Mouse (Mus musculus): ENCODE results near the gene Tmcc1.
"Not testable (repeated sequence)": the region's sequence is repeated elsewhere in the genome, so short reads cannot be mapped to it uniquely, and the experiment has no call there.

The Tmcc1 gene

DNA sequence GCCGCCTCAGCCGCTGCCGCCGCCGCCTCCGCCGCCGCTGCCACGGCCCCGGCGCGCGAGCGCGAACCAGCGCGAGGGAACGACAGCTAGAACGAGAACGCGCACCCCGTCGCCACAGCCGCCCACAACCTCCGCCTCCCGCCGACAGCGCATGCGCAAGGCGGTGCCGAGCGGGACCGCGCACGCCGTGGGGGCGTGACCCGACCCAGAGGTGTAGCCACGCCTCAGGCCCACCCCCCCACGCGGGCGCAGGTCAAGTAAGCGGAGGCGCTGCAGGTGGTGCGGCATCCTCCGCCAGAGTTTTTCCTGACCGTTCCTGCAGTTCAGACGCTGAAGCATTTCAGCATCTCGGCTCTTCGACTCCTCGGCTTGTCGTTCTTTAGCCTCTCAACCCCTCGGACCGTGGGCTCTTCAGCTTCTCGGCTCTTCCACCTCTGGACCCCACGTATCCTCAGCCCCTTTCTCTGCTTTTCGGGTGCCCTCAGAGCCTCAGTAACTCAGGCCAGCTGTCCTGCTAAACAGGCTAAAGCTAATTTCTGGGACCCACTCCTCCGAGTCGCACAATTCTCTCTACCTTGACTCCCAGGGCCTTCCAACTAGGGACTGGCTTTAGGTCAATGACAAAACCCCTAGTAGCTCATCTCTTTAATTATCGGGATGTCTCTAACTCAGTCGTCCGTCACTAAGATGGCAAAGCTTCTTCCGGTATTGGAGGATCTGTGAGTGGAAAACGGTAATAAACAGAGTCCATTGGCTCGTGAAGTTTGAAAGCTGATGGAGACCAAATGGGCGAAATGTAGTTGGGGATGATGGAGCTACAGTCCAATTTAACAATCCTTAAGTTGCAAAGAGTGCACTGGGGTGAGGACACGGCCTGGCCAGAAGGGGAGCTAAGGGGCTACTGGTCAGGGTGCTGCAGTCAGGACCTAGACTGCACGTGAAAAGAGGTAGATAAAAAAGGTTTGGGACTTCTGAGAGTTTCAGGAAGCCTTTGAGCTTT, at the start of gene Tmcc1:
Tmcc1 (minus strand) TSS at position 93 of the 1,000 bp plus-strand sequence.
- peak; percentile 99 for DNase-seq

DNA sequence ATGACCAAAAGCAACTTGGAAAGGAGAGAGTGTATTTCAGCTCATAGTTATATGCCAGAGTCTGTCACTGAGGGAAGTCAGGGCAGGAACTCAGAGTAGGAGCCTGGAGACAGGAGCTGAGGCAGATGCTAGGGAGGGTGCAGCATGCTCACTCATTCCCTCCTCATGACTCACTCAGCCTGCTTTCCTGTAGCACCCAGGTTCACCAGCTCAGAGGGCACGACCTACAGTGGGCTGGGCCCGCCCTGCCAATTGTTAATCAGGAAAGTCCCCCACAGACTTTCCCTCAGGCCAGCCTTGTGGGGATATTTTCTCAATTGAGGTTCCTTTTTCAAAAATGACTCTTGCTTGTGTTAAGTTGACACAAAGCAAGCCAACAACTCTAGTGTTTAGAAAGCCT, 47.1 kb upstream of the Tmcc1 start:
- no peak for DNase-seq

DNA sequence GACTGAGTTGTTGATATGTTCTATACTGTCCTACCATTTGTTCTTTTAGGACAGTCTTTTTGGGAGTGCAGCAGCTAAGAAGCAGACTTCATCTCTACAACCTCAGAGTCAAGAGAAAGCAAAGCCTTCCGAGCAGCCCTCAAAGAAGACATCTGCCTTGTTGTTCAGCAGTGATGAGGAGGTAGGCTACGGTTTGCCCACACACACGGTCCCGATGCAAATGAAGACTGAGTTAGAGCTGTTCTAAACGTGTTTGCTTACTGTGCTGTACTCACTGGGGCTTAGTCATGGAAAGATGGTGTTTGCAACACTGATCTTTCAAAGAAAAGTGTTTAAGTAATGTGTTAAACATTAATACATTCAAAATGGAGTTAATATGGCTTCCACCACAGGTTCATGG, 44.8 kb upstream of the Tmcc1 start:
- no peak for DNase-seq

DNA sequence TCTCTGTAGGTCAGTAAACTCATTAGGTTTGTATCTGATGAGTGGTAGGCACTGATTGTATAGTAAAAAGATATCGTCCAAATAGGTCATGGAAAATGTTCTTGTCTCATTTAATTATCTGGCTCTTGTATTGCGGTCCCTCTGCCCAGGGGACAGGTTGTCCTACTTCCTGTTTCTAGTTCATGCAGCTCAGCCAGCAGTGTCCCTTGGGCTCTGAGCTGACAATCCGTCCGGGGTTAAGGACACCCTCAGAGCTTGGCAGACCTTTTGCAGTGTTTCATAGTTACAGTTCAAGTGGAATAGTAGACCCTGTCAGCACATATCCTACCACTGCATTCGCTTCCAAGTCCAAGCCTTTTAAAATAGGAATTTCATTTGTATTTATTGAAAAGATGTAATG, 42.0 kb upstream of the Tmcc1 start:
- no peak for DNase-seq

DNA sequence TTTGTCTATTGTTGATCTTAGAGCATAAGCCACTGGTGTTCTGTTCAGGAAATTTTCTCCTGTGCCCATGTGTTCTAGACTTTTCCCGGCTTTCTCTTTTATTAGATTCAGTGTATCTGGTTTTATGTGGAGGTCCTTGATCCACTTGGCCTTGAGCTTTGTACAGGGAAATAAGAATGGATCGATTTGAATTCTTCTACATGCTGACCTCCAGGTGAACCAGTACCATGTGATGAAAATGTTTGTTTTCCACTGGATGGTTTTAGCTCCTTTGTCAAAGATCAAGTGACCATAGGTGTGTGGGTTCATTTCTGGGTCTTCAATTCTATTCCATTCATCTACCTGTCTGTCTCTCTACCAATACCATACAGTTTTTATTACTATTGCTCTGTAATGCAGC, 41.5 kb upstream of the Tmcc1 start:
- not testable (repeated sequence) for DNase-seq

DNA sequence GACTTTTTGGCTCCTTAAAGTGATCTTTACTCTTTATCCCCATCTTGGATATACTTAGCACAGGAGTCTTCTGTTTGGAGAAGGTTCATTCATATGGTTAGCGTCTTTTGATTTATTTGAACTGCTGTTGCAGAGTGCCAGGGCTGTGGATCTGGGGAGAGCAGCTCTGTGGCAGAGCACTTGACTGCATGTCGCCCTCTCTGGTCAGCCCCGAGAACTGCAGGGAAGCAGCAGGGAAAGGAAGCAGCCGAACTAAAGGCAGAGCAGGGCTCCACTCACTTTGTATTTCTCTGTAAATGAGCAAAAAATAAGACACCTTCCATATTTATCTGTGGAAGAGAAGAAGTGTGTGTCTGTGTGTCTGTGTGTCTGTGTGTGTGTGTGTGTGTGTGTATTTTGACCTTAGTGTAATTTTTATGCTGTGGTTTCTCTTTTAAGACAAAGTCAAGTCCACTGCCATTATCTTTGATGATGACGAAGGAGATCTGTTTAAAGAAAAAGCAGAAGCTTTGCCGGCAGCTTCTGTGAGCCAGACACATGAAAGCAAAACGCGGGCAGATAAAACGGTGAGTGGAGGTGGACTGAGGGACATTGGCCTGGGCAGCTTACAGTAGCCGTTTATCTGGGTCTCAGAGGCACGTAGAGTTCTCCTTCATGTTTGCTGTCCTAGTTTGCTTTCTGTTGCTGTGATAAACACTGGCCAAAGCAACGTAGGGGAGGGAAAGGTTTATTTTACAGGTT, 35.7 kb upstream of the Tmcc1 start:
- peak; percentile 78 for DNase-seq

DNA sequence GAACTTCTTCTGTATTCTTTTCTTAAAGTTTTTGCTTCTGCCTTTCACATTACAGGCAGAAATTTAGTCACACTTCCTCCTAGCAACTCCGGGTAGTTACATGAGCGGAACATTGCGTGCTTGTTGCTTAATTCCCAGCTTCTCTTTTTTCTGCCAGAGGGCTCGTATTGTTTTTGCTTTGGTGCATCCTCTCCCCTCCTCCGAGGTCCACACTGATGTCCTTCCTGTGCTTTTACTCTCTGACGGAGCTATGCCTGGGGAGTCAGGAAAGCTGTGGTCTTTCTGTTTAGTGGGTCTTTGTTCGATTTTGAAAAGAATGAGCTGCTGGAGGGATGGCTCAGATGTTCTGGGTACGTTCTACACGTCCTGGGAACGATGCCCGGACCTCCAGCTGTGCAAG, 34.5 kb upstream of the Tmcc1 start:
- peak; percentile 42 for DNase-seq

DNA sequence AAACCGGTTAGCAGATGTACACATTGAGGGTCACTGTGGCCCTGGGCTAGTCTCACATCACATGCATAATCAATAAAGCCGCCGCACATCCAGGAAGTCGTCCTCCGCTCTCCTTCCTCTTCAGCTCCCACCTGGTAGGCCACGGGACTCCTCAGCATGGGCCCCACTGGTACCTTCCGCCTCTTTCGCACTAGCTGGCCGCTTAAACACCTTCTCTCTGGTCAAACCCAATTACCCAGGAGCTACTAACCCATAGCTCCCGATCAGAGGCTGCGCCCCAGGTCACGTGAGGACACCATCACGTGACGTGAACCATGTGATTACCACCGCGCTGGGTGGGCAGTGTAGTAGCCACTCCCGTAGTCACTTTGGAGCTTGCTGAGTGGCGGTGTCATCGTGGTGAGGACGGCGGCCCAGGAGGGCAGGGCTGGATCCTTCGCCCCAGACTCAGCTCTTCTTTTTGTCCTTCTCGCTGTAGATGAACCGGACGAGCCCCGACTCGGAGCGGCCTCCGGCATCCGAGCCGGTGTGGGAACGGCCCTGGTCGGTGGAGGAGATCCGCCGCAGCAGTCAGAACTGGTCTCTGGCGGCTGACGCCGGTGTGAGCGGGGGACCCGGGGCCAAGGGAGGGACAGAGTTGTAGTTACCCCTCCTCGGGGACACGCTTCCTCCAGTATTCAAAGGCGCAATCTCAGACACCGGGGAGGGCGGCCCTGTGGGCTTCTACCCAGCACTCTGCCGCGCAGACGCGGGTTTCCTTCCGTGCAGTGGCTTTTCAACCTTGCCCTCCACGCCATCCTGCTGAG, 14.6 kb upstream of the Tmcc1 start, which contains the start of gene Washc2:
Washc2 (plus strand) TSS at position 310 of the 806 bp plus-strand sequence.
- peak; percentile 97 for DNase-seq

DNA sequence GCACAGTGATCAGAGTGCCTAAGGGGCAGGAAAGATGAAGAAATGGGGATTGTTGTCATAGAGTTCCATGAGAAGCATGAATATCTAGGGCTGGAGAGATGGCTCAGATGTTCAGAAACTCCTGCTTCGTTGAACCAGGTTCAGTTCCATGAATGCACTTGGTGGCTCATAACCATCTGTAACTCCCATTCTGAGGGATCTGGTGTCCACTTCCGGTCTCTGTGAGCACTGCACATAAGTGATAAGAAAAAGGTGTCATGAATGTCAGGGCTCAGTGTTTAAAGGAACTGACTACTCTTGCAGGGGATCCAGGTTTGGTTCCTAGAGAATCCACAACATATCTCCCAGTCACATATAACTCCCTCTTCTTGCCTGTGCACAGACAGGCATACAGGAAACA, 6.4 kb upstream of the Tmcc1 start:
- DNase-seq, result no peak

DNA sequence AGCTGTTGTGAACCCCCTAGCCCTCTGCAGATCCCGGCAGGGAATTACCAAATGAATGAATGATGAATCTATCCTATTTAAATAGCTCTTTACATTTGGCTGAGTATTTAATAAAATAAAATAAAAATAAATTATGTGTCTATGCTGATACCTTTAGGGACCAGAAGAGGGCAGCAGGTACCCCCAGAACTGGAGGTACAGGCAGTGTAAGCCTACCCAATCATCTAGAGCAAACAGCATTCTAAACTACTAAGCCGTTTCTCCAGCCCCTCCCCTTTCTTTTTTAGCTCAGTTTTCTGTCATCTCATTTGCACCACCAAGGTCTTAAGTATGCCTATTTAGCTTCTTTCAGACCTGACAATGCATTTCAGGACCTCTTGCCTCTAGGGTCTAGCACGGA, 4.9 kb upstream of the Tmcc1 start:
- peak; percentile 27 for DNase-seq

DNA sequence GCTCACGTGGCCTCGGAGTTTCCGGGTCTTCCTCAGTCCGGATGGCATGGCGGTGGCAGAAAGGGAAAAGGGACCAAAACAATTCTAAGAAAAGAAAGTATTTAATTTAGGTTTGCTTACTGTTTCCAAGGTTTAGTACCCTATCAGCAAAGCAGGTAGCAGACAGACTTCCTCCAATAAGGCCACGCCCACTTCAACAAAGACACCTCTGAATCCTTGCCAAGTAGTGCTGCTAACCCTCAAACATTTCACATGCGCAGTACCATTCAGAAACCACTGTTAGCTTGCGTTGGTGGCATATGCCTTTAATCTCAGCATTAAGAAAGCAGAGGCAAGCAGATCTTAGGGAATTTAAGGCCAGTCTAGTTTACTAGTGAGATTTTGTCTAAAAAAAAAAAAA, 2.5 kb upstream of the Tmcc1 start:
- no peak for DNase-seq

DNA sequence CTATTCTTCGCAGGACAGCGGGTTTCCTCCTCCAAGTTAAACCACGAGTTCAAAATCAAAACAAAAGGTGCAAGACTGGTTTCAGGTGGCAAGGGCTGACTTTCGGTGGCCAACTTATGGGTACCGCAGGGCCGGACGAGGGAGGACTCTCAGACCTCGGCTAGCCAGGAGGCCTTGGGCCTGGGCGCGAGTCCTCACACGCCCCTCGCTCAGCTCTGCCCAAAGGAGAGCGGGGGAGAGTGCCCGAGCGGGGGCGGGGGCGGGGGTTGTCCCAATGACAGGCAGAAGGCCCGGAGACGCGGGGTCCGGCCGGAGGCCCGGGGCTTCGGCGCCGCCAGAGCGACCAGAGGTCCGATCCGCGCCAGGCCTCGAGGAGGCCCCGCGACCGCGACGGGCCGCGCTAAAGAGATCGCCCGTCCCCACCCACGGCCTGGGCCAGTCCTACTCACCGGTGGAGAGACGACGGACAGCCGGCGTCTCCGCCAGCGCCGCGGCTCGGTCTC, 426 bp downstream of the Tmcc1 start:
- DNase-seq, result peak; percentile 74

DNA sequence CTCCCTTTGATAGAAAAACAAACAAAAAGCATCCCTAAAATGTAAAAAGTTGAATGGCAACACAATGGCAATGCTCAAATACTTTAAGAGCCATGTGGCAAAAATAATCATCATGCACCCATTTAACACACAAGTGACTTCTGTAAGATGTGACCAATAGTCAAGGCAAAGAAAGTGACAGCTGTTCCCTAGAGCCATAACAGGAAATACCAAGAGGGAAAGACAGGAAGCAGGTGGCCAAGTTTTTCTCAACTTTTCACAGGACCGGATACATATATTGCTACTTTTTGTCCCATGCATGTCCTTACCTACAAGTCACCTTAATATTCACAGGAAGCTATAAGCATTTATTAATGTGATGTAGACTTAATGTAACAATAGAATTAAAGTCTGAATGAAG, 3.9 kb downstream of the Tmcc1 start:
- DNase-seq, result no peak

DNA sequence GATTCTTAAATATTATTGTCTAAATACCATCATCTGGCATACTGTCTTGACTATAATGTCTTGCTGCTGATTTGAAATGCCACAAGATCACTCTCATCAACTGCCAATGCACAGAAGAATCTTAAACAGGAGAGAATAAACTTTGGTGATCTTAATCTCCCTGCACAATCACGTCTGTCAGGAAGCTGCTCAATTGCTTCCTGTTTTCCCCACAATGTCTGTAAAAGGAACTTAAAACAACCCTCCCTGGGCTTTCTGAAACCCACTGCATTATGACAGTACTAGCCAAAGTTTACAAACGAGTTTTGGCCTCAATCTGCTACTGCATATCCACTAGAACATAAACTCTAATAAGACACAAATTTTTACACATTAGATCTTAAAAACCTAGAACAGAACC, 6.8 kb downstream of the Tmcc1 start:
- DNase-seq, result no peak

DNA sequence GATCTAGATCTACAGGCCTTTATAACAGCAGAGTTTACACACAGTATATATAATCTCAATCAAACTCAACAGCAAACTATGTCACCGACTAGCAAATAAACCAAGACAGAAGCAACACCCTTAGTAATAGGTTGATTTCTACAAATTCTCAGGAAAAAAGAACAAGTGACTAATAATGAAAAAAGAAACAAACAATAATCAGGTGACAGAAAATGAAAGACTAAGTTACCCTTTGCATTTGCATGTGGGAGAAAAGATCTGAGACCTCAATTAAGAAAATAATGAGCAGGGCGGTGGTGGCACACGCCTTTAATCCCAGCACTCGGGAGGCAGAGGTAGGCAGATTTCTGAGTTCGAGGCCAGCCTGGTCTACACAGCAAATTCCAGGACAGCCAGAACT, 9.8 kb downstream of the Tmcc1 start:
- DNase-seq, result no peak

DNA sequence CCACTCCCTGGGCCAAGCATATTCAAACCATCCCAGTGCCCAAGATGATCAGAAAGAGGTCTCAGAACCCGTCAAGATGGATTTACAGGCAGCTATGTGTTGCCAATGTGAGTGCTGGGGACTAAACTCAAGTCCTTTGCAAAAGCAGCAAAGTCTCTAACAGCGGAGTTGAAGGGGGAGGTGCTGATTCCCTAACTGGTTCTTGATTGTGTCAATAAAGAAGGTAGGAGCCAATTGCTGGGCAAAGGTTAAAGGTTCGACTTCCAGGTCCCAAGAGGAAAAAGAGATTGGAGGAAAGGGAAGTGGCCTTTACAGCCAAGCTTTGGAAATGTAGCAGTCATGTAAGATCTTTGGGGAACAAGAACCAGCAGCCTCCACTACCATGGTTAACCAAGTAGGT, 12.6 kb downstream of the Tmcc1 start:
- no peak for DNase-seq

DNA sequence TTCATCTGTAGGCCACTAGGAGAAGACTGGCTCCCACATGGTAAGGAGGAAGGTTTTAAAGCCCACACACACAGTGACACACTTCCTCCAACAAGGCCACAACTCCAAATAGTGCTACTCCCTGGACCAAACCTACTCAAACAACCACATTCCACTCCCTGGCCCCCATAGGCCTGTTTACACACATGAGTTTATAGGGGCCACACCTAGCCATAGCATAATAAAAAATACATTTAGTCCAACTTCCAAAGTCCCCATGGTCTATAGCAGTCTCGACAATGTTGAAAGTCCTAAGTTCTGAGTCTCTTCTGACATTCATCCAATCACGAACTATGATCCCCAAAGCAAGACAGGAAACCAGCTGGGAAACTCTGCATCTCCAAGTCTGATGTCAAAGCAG, 14.9 kb downstream of the Tmcc1 start:
- no peak for DNase-seq

DNA sequence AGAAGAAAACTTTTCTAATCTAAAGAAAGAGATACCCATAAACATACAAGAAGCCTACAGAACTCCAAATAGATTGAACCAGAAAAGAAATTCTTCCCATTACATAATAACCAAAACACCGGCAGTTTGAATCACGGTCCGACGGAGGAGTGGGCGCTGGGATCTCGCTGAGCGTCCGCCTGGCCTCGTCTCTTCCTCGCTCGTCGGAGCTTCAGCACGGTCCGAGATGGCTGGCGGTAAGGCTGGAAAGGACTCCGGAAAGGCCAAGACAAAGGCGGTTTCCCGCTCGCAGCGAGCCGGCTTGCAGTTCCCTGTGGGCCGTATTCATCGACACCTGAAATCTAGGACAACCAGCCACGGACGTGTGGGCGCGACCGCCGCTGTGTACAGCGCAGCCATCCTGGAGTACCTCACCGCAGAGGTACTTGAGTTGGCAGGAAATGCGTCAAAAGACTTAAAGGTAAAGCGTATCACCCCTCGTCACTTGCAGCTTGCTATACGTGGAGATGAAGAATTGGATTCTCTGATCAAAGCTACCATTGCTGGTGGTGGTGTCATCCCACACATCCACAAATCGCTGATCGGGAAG, 19.7 kb downstream of the Tmcc1 start:
- not testable (repeated sequence) for DNase-seq

DNA sequence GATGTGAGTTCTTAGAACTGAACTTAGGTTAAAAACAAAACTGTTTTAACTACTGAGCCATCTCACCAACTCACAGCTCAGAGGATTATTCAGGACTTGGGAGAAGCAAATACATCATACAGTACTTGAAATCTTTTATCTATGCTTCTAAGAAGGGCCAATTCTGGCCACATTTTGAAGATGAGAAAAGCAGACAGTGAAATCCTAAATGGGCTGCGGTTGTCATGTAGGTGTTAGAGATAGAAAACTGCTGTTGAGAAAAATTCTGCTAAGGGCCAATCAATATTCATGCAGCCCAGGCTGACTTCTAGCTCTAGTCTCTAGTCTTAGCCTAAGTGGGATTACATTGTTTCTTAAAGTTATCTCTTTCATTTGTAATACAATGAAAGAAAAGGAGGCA, 26.9 kb downstream of the Tmcc1 start:
- no peak for DNase-seq

DNA sequence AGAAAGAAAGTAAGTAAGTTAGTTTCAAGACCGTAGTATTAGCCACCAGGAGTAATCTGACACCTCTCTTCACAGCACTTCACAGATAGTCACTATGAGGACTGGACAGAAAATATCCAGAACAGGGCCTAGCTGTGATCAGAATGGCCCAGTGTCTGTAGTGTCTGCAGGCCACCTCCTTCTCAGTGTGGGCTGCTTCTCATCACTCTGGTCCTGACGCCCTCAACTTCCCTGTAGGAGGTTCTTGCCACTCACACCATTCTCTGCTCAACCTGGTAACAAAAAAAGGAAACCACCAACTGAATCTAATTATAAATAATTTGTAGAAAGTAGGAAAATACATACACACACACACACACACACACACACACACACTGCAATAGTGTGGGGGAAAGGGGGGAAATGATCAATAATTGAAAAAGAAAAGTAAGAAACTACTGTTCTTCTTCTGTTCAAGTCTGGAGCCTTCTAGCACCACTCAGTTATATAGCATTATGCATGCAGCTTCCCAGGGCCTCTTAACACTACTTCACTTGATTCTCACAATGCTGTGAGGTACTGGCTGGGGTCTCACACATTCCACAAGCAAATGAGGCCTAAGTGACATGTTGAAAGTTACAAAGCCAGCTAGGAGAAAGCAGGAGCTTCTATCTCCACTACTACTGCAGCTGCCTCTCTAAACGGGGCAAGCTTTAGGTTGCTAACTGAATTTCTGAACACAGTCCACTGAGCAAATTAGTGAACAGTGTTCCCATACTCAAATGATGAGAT, 38.2 kb downstream of the Tmcc1 start:
- DNase-seq, result no peak

DNA sequence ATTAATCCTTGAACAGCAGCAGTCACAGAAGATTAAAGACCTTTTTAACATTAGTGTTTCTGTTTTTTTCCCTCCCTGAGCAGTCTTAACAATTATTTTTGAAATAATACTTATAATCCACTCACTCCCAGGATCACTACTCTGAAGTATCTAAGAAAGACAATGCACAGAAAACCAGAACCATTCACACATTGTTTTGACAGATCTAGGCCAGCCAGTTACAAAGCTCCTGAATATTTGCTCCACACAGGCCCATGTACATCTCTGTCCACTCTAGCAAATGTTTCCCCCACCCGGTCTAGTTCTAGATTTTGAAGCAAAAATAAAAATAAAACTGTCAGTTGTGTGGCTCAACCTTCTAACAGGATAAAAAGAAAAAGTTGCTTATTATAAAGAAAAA, 45.9 kb downstream of the Tmcc1 start:
- DNase-seq, result no peak

DNA sequence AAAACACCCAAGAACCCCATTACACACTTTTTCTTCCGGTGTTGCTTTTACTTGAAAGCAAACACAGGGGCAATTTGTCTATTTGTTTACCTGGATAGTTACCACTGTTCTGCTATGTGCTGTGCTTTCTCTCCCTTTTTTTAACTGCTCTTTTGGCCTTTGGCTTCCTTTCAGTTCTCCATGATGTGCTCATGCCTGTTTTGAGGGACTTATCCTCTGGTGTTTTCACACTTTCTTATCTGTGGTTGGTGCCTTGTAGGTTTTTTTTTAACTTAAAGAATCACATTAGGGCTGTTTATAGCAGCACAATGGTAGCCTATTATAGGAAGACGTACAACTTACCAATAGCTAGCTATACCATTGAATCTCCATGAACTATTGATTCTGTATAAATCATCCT, 51.6 kb downstream of the Tmcc1 start:
- DNase-seq, result no peak
